Mouse (Mus musculus): ENCODE data around the gene Irx2.

DNA sequence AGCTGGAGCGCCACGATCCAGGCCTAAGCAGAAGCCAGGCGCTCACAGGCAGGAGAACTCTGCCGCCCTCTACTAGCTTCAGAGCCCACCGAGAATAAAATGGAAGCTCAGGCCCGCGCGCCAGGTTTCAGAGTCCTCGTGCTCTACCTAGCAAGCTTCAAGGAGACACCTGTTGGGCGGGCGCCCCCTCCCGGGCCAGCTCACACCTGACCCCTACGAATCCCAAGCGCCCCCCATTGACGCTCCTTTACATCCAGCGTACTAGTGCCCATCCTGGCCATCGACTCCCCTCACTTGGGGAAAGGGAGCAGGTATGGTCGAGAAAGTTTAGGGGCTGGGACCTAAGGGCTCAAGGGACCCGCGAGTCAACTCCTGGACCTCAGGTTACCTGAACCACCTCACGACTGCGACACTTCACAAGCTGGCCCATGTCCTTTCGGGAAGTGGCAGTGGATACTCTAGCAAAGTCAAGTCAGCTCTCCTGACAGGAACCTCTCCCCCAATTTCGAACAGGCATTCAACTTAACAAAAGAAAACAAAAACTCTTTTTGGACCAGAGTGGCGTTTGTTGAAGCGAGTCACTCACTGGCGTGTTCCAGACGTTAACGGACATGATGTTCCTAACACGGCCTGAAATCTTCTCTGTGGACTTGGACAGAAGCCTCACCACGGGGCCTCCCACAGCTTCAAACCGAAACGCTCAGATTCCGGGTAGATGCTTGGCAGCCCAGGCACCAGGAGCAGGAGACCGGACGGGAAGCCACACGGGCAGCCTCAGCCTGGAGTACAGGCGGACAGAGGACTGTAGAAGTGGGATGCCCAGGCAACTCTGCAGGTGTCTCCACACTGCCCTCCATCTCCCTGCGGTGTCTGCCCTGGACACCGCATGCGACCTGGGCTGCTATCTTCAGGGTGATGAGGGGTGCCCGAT lies 964 bp upstream of the Irx2 start:
- TF ChIP-seq CTCF (IDR thresholded peaks at IDR 0.05; ENCODE audit: extremely low read depth, insufficient read depth, insufficient read length, insufficient replicate concordance) (no peak), POLR2A (IDR thresholded peaks at IDR 0.05; ENCODE audit: low read depth, low read length) (no peak)

Data from spleen, adult 2 months (tissue).